Mouse (Mus musculus) ES-Bruce4 (cell line): ENCODE measurements around the gene Sdc3.

Experiments
- CTCF ChIP-seq: IDR thresholded peaks from one replicate; pipeline ENCODE4 v1.8.1; 2011; ENCODE audit warnings: low read depth, low read length
- POLR2A ChIP-seq: IDR thresholded peaks from one replicate; pipeline ENCODE4 v1.8.1; 2011; ENCODE audit warnings: low read length; ENCODE audit not compliant: insufficient read depth

DNA sequence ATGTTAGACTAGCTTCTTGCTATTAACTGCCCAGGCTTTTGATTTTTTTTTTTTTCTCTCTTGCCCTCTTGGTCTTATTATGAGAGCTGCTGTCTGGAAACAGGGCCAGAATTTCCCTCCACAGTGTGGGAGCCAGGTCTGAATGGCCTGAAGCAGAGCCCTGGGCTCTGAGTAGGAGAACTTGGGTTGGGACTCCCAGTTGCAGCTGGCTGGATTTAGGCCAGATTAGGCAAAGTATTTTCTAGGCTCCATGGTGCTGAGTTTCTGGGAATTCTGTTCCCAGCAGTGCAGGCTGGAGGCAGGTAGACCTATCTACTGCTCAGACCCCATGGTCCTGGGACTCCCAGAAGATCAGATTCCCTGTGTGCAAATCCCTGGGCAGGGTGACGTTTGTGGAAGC, 6.1 kb downstream of the Sdc3 start:
- TF ChIP-seq POLR2A (no peak), CTCF (no peak)
